Mouse (Mus musculus): Measurements from ENCODE around the gene Gstm6. TPM values are rescaled to one million over a fixed set of nuclear protein-coding genes. Genes with fewer than 3 reads are reported as not detected.
A peak's percentile ranks its signal among the peaks of the same experiment; 100 is the strongest.

Gstm6 gene
- polyA plus RNA-seq, 1 experiment from 2014 or later = 13.3 TPM

DNA sequence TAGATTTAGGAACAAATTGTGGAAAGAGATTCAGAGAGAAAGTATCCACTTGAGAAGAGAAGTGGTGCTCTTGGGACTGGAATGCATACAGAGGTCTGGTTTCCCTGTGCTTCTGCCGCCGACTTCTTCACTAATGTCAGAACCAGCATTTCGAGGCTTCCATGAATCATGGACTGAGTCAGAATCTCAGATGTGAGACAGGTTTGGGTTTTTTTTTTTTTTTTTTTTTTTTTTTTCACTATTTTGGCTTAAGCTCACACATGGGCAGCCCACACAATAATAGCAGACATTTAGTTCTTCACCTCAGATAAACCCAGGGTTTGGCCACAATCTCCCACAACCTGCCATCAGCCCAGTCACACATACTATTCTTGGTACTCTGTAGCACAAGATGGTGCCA lies 8.3 kb downstream of the Gstm6 start:
- H3K27ac ChIP-seq (replicated peaks; ENCODE audit: low read depth, low read length) = no peak overlapping the region
- H3K9me3 ChIP-seq (ENCODE audit: control insufficient read depth, low read length) = no peaks in the 10 kb centered on the region
- H3K4me1 ChIP-seq (ENCODE audit: control insufficient read depth, insufficient read depth, low read length) = peaks cover 14% of the 10 kb centered on the region
- DNase-seq (no peak), ATAC-seq (ENCODE audit: low FRiP score, low TSS enrichment) (no peak)
- 91% methylated on average over 3 of the region's 3 CpGs for WGBS
- no peak overlapping the region for H3K9ac ChIP-seq (replicated peaks; ENCODE audit: low read length)
- H3K36me3 ChIP-seq (ENCODE audit: control insufficient read depth, insufficient read depth, low read length) = no peaks in the 10 kb centered on the region
- no peak overlapping the region for H3K4me2 ChIP-seq (ENCODE audit: low read length)
- H3K4me3 ChIP-seq (replicated peaks; ENCODE audit: low read depth, low read length) = no peak overlapping the region
- no peaks in the 10 kb centered on the region for H3K27me3 ChIP-seq (ENCODE audit: control insufficient read depth, insufficient read depth, low read length)

DNA sequence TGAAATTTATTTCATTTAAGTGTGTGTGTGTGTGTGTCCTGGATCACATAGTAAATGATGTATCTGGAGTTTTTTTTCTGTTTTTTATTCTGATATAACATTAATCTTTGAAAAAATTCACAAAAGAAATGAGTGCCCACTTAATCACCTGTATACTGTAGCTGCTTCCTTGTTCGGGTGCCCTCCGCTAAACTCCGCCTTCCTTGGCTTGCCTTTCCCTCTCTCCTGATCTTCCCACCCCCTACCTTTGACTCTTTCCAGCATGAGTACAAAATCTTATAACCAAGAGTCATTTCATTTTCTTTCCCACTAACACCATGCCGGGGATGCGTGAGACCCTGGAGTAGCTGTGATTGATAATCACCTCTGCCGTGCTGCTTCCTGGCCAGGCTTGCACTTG lies 11.4 kb downstream of the Gstm6 start:
- H3K9me3 ChIP-seq (ENCODE audit: control insufficient read depth, low read length) = no peaks in the 10 kb centered on the region
- ATAC-seq (ENCODE audit: low FRiP score, low TSS enrichment) (no peak), DNase-seq (no peak)
- no peak overlapping the region for H3K4me3 ChIP-seq (replicated peaks; ENCODE audit: low read depth, low read length)
- H3K27me3 ChIP-seq (ENCODE audit: control insufficient read depth, insufficient read depth, low read length) = no peaks in the 10 kb centered on the region
- peak overlapping the region; percentile 85; the same call in 1 of the 2 replicates for H3K27ac ChIP-seq (replicated peaks; ENCODE audit: low read depth, low read length)
- no peak overlapping the region for H3K9ac ChIP-seq (replicated peaks; ENCODE audit: low read length)
- WGBS = 69% methylated on average over 6 of the region's 6 CpGs
- peaks cover 17% of the 10 kb centered on the region for H3K4me1 ChIP-seq (ENCODE audit: control insufficient read depth, insufficient read depth, low read length)
- no peaks in the 10 kb centered on the region for H3K36me3 ChIP-seq (ENCODE audit: control insufficient read depth, insufficient read depth, low read length)
- H3K4me2 ChIP-seq (ENCODE audit: low read length) = no peak overlapping the region

DNA sequence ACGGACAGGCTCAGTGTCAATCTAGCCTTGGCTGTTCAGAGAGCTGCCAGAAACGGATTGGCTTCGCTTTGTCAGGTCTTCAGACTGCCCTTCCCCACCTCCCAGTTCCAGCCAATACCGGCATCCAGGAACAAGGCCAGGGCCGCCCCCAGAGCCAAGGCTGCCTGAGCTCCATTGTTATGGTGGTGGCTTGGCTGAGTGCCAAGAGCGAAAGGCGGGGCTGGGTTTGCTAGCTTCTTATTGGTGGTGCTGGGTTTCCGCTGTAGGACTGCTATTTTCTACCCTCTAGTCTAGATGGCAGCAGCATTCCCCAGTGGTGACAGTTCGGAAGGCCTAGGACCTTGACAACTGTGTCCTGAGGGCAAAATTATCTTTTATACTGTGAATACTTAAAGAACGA lies 11.9 kb downstream of the Gstm6 start, which contains the start of gene Gstm7:
TSS of gene Gstm7 (minus strand) at position 148 of the 400 bp plus-strand sequence.
- WGBS = 1% methylated on average over 10 of the region's 10 CpGs

DNA sequence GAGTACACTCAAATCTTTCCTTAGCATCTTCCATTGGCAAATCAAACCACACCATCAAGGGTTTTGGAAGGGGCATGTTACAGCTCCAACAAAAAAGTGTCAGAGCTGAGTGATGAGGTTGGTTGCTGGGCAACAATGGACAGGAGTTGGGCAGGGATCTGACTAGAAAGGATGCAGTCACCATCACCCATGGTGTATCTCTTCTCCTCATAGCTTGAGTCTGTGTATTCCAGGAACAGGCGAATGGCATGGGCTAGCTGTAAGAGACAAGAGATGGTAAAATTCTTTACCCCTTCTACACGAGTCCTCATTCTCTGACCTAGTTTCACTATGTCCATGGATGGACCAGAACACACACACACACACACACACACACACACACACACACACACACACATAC lies 12.4 kb downstream of the Gstm6 start:
- no peaks in the 10 kb centered on the region for H3K9me3 ChIP-seq (ENCODE audit: control insufficient read depth, low read length)
- H3K4me1 ChIP-seq (ENCODE audit: control insufficient read depth, insufficient read depth, low read length) = peaks cover 17% of the 10 kb centered on the region
- H3K9ac ChIP-seq (replicated peaks; ENCODE audit: low read length) = peak overlapping the region; percentile 27
- H3K4me3 ChIP-seq (replicated peaks; ENCODE audit: low read depth, low read length) = peak overlapping the region; percentile 11
- peak overlapping the region; percentile 85 for H3K27ac ChIP-seq (replicated peaks; ENCODE audit: low read depth, low read length)
- H3K4me2 ChIP-seq (ENCODE audit: low read length) = peak overlapping the region; percentile 47
- 49% methylated on average over 2 of the region's 2 CpGs for WGBS
- ATAC-seq (ENCODE audit: low FRiP score, low TSS enrichment) (no peak), DNase-seq (no peak)
- no peaks in the 10 kb centered on the region for H3K36me3 ChIP-seq (ENCODE audit: control insufficient read depth, insufficient read depth, low read length)
- no peaks in the 10 kb centered on the region for H3K27me3 ChIP-seq (ENCODE audit: control insufficient read depth, insufficient read depth, low read length)

More for the DNA sequence above, 11.9 kb downstream of the Gstm6 start, which contains the start of gene Gstm7:
- DNase-seq (peak; percentile 97), ATAC-seq (ENCODE audit: low FRiP score, low TSS enrichment) (peak; percentile 96)
- peak within 1 kb of the TSS; percentile 47 for H3K4me2 ChIP-seq (ENCODE audit: low read length)
- peak within 1 kb of the TSS; percentile 85 for H3K27ac ChIP-seq (replicated peaks; ENCODE audit: low read depth, low read length)
- H3K9ac ChIP-seq (replicated peaks; ENCODE audit: low read length) = peak within 1 kb of the TSS; percentile 27
- H3K36me3 ChIP-seq (ENCODE audit: control insufficient read depth, insufficient read depth, low read length) = no peaks in the 10 kb centered on the region
- peaks cover 17% of the 10 kb centered on the region for H3K4me1 ChIP-seq (ENCODE audit: control insufficient read depth, insufficient read depth, low read length)
- no peaks in the 10 kb centered on the region for H3K27me3 ChIP-seq (ENCODE audit: control insufficient read depth, insufficient read depth, low read length)
- H3K9me3 ChIP-seq (ENCODE audit: control insufficient read depth, low read length) = no peaks in the 10 kb centered on the region
- peak within 1 kb of the TSS; percentile 11 for H3K4me3 ChIP-seq (replicated peaks; ENCODE audit: low read depth, low read length)

DNA sequence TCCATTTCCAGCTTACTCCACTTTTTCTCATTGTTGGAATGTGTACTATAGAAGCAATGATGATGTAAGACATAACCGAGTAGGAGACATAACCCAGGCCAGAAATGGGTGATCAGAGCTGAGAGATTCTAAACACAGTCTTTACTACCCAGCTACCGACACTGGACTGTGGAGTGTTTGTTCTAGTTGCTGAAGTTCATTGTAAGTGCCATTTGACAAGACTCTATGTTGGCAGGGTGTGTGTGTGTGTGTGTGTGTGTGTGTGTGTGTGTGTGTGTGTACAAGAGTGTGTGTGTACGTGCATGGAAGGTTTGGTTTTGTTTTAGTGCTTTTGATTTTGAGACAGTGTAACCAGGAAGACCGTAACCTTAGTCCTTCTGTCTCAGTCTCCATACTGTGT lies 13.8 kb downstream of the Gstm6 start:
- no peak for DNase-seq
- WGBS = 92% methylated on average over 4 of the region's 4 CpGs
- no peak for ATAC-seq (ENCODE audit: low FRiP score, low TSS enrichment)

DNA sequence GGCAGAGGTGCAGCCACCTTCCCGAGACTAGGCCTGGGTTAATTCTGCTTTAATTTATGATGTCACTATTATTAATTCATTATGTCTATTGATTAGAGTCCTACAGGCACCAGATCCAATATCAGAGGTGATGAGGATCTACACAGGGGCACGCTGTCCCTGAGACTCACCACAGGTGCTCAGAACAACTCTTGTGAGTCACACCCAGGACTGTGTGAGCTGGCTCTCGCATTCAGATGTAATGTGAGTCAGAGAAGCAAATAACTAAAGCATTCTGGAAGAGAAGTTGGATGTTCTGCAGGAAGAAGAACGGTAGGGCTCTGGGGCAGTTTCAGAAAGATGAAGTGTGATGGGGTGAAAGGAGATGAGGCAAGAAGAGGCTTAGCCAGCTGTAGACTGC lies 14.3 kb downstream of the Gstm6 start:
- no peak for DNase-seq
- WGBS = 92% methylated on average over 4 of the region's 4 CpGs
- Histone ChIP-seq H3K9ac (replicated peaks; ENCODE audit: low read length) (no peak overlapping the region), H3K27me3 (ENCODE audit: control insufficient read depth, insufficient read depth, low read length) (no peaks in the 10 kb centered on the region), H3K27ac (replicated peaks; ENCODE audit: low read depth, low read length) (no peak overlapping the region), H3K4me1 (ENCODE audit: control insufficient read depth, insufficient read depth, low read length) (peaks cover 17% of the 10 kb centered on the region), H3K9me3 (ENCODE audit: control insufficient read depth, low read length) (no peaks in the 10 kb centered on the region), H3K4me3 (replicated peaks; ENCODE audit: low read depth, low read length) (no peak overlapping the region), H3K36me3 (ENCODE audit: control insufficient read depth, insufficient read depth, low read length) (no peaks in the 10 kb centered on the region), H3K4me2 (ENCODE audit: low read length) (no peak overlapping the region)
- no peak for ATAC-seq (ENCODE audit: low FRiP score, low TSS enrichment)

More for the DNA sequence above, 13.8 kb downstream of the Gstm6 start:
- Histone ChIP-seq H3K4me2 (ENCODE audit: low read length) (no peak overlapping the region), H3K36me3 (ENCODE audit: control insufficient read depth, insufficient read depth, low read length) (no peaks in the 10 kb centered on the region), H3K27ac (replicated peaks; ENCODE audit: low read depth, low read length) (no peak overlapping the region), H3K4me1 (ENCODE audit: control insufficient read depth, insufficient read depth, low read length) (peaks cover 17% of the 10 kb centered on the region), H3K9ac (replicated peaks; ENCODE audit: low read length) (no peak overlapping the region), H3K9me3 (ENCODE audit: control insufficient read depth, low read length) (no peaks in the 10 kb centered on the region), H3K4me3 (replicated peaks; ENCODE audit: low read depth, low read length) (no peak overlapping the region), H3K27me3 (ENCODE audit: control insufficient read depth, insufficient read depth, low read length) (no peaks in the 10 kb centered on the region)

DNA sequence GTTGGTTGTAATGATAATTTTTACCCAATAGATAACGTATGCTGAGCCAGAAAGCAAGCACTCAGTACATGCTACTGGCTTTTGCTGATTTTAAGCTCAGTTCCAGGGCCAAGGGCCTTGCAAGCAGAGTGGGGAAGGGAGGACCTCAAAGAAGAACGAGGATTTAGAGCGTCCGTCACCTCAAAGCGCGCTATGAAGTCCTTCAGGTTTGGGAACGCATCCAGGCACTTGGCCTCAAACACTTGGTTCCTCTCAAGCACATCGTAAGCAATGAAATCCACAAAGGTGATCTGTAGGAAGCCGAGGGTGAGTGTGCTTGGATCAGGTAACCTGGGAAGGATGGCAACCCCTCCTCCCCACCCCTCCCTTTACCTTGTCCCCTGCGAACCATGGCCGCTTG lies 14.9 kb downstream of the Gstm6 start:
- 87% methylated on average over 11 of the region's 11 CpGs for WGBS
- no peak overlapping the region for H3K27ac ChIP-seq (replicated peaks; ENCODE audit: low read depth, low read length)
- no peak for ATAC-seq (ENCODE audit: low FRiP score, low TSS enrichment)

DNA sequence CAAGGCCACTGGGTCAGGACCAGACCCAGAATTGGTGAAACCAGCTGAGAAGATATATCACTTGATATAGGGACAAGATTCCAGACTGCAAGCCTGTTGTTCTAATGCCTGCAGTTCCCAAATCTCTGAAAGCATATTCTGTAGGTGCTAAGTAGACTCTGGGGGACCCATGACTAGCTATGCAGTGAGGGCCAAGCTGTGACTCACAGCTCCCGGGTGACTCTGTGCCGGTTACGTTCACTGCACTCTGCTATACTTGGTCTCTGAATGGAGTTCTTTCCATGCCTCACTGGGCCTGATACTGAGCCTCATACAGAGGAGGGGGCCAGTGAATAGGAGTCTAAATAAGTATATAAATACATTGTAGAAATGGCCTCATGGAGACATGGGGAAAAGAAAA lies 15.7 kb downstream of the Gstm6 start:
- Histone ChIP-seq H3K4me2 (ENCODE audit: low read length) (no peak overlapping the region), H3K9me3 (ENCODE audit: control insufficient read depth, low read length) (no peaks in the 10 kb centered on the region), H3K4me1 (ENCODE audit: control insufficient read depth, insufficient read depth, low read length) (peaks cover 17% of the 10 kb centered on the region), H3K9ac (replicated peaks; ENCODE audit: low read length) (no peak overlapping the region), H3K36me3 (ENCODE audit: control insufficient read depth, insufficient read depth, low read length) (no peaks in the 10 kb centered on the region), H3K27ac (replicated peaks; ENCODE audit: low read depth, low read length) (no peak overlapping the region), H3K4me3 (replicated peaks; ENCODE audit: low read depth, low read length) (no peak overlapping the region), H3K27me3 (ENCODE audit: control insufficient read depth, insufficient read depth, low read length) (no peaks in the 10 kb centered on the region)
- no peak for ATAC-seq (ENCODE audit: low FRiP score, low TSS enrichment)
- 59% methylated on average over 3 of the region's 3 CpGs for WGBS
- DNase-seq = no peak

More for the DNA sequence above, 14.9 kb downstream of the Gstm6 start:
- no peak overlapping the region for H3K4me3 ChIP-seq (replicated peaks; ENCODE audit: low read depth, low read length)
- H3K4me1 ChIP-seq (ENCODE audit: control insufficient read depth, insufficient read depth, low read length) = peaks cover 17% of the 10 kb centered on the region
- H3K9ac ChIP-seq (replicated peaks; ENCODE audit: low read length) = no peak overlapping the region
- no peaks in the 10 kb centered on the region for H3K9me3 ChIP-seq (ENCODE audit: control insufficient read depth, low read length)
- DNase-seq = no peak
- H3K4me2 ChIP-seq (ENCODE audit: low read length) = no peak overlapping the region
- H3K27me3 ChIP-seq (ENCODE audit: control insufficient read depth, insufficient read depth, low read length) = no peaks in the 10 kb centered on the region
- H3K36me3 ChIP-seq (ENCODE audit: control insufficient read depth, insufficient read depth, low read length) = no peaks in the 10 kb centered on the region

DNA sequence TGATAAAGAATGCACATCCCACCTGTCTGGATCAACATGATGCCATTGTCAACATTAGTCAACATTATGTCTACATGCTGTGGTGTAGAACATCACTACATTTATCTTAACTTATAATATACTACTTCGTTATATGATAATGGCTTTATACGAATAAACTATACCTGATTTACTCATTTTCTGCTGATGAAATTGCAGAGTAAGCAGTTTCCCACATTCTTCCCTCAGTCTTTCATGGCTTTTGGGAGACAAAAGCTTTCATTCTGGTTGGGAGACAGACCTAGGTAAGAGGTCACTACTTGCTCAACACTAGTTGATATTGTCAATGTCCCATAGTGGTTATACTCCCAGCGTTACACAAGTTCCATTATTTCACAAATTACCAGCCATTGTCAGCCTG lies 18.2 kb downstream of the Gstm6 start:
- H3K9me3 ChIP-seq (ENCODE audit: control insufficient read depth, low read length) = no peaks in the 10 kb centered on the region
- no peak overlapping the region for H3K9ac ChIP-seq (replicated peaks; ENCODE audit: low read length)
- H3K4me1 ChIP-seq (ENCODE audit: control insufficient read depth, insufficient read depth, low read length) = peaks cover 8% of the 10 kb centered on the region; the same call in 1 of the 2 replicates
- H3K36me3 ChIP-seq (ENCODE audit: control insufficient read depth, insufficient read depth, low read length) = no peaks in the 10 kb centered on the region
- H3K4me3 ChIP-seq (replicated peaks; ENCODE audit: low read depth, low read length) = no peak overlapping the region
- H3K27me3 ChIP-seq (ENCODE audit: control insufficient read depth, insufficient read depth, low read length) = no peaks in the 10 kb centered on the region
- no peak for DNase-seq
- H3K27ac ChIP-seq (replicated peaks; ENCODE audit: low read depth, low read length) = no peak overlapping the region
- no peak for ATAC-seq (ENCODE audit: low FRiP score, low TSS enrichment)
- 97% methylated on average over 3 of the region's 3 CpGs for WGBS
- H3K4me2 ChIP-seq (ENCODE audit: low read length) = no peak overlapping the region
